Mouse (Mus musculus) kidney, embryonic 14.5 days (tissue): Measurements from ENCODE around the gene Adam19. TPM values are rescaled to one million over a fixed set of nuclear protein-coding genes. Genes with fewer than 3 reads are reported as not detected.

Experiments used
- ATAC-seq: fragments of 200-750 bp; cut with Nextera tagmentation; 2 replicates; pipeline ENCODE4 v1.8.0; 2017; ENCODE audit warnings: moderate number of reproducible peaks, mild to moderate bottlenecking, moderate TSS enrichment, moderate library complexity; ENCODE audit not compliant: low FRiP score, low TSS enrichment
- H3K27ac ChIP-seq: fragments of 300-500 bp; sonication (generic); 2 replicates; pipeline ENCODE4 v1.5.1; 2014; ENCODE audit warnings: low read depth, mild to moderate bottlenecking, low read length, moderate library complexity, mixed read lengths
- H3K27me3 ChIP-seq: fragments of 300-500 bp; sonication (generic); 2 replicates; pipeline ENCODE4 v1.6.1; 2014; ENCODE audit warnings: mild to moderate bottlenecking, low read length; ENCODE audit not compliant: control insufficient read depth, insufficient read depth
- H3K36me3 ChIP-seq: fragments of 300-500 bp; sonication (generic); 2 replicates; pipeline ENCODE4 v1.6.1; 2014; ENCODE audit warnings: low read length, mixed read lengths; ENCODE audit not compliant: control insufficient read depth, insufficient read depth
- H3K4me1 ChIP-seq: fragments of 300-500 bp; sonication (generic); 2 replicates; pipeline ENCODE4 v1.6.1; 2014; ENCODE audit warnings: low read length, mixed read lengths; ENCODE audit not compliant: control insufficient read depth, insufficient read depth
- H3K4me2 ChIP-seq: fragments of 300-500 bp; sonication (generic); replicated peaks from 2 replicates; pipeline ENCODE4 v1.6.1; 2014; ENCODE audit warnings: low read depth, mild to moderate bottlenecking, low read length
- H3K4me3 ChIP-seq: fragments of 300-500 bp; sonication (generic); 2 replicates; pipeline ENCODE4 v1.5.1; 2014; ENCODE audit warnings: mild to moderate bottlenecking, low read length
- H3K9ac ChIP-seq: fragments of 300-500 bp; sonication (generic); 2 replicates; pipeline ENCODE4 v1.6.1; 2014; ENCODE audit warnings: low read depth, mild to moderate bottlenecking, low read length, moderate library complexity
- H3K9me3 ChIP-seq: fragments of 300-500 bp; sonication (generic); 2 replicates; pipeline ENCODE4 v1.6.1; 2016; ENCODE audit warnings: low read length; ENCODE audit not compliant: control insufficient read depth
- WGBS: fragments of 180-500 bp; shearing (Covaris S2); extraction: QIAGEN DNeasy Blood & Tissue Kit; methylation state at CpG from one replicate; pipeline ENCODE4 v1.1.7; 2014; 5-methylcytosine and 5-hydroxymethylcytosine counted together
- polyA plus RNA-seq: library from polyadenylated mRNA; unstranded; fragments of >200 nt; fragmentation: Nextera tagmentation; extraction: Ambion mirVana; gene quantifications from 2 replicates; pipeline ENCODE4 v1.2.1, GENCODE M21; 2014

The Adam19 gene
- polyA plus RNA-seq, 1 experiment from 2014 or later: 14.7 TPM

- H3K4me2 ChIP-seq: no peak overlapping the region
- H3K4me1 ChIP-seq: peaks cover 10% of the 10 kb centered on the region
- no peak overlapping the region for H3K4me3 ChIP-seq
- no peaks in the 10 kb centered on the region for H3K9me3 ChIP-seq
- no peaks in the 10 kb centered on the region for H3K27me3 ChIP-seq
- peak; percentile 30; the same call in 1 of the 2 replicates for ATAC-seq
- no peak overlapping the region for H3K9ac ChIP-seq
- 61% methylated on average over 2 of the region's 2 CpGs for WGBS
- H3K27ac ChIP-seq: no peak overlapping the region
- peaks cover 27% of the 10 kb centered on the region for H3K36me3 ChIP-seq
Observed at GRCm38 (mm10) chr11:46116510-46116909, 60.7 kb downstream of the Adam19 start.

DNA sequence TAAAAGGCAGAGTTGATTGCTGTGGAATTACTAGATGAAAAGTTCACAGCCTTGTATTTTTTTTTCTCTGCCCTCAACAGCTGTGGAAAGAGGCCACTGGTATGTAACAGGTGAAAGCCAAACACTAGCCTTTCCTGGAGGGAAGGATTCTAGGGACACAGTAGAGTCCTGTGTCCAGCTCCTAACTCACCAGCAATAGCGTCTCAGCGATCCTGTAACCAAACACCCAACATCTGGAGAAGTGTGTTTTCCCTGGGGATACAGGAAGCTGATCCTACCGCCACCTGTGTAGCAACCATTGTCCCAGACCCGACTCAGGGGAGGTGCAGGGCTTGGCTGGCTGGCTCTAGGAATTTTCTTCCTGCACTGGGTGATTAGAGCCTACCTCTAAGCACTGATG, 63.8 kb downstream of the Adam19 start:
- H3K27ac ChIP-seq: peak overlapping the region; percentile 17; the same call in 1 of the 2 replicates
- 4% methylated on average over 4 of the region's 4 CpGs for WGBS

GRCm38 (mm10) chr11:46120084-46120483, 64.3 kb downstream of the Adam19 start:
- 88% methylated on average over 10 of the region's 10 CpGs for WGBS

More for the DNA sequence above, 63.8 kb downstream of the Adam19 start:
- Histone ChIP-seq H3K4me3 (no peak overlapping the region), H3K36me3 (peaks cover 36% of the 10 kb centered on the region), H3K4me2 (no peak overlapping the region), H3K27me3 (no peaks in the 10 kb centered on the region), H3K9ac (no peak overlapping the region), H3K9me3 (no peaks in the 10 kb centered on the region), H3K4me1 (peaks cover 10% of the 10 kb centered on the region)
- ATAC-seq: peak; percentile 71

GRCm38 (mm10) chr11:46121666-46122065, 65.9 kb downstream of the Adam19 start:
- Histone ChIP-seq H3K27ac (no peak overlapping the region), H3K4me2 (no peak overlapping the region), H3K9me3 (no peaks in the 10 kb centered on the region), H3K4me1 (0 out of 2 replicates have a peak, but pooled peaks cover 3% of the 10 kb centered on the region), H3K36me3 (peaks cover 38% of the 10 kb centered on the region), H3K9ac (no peak overlapping the region), H3K27me3 (no peaks in the 10 kb centered on the region), H3K4me3 (no peak overlapping the region)
- 80% methylated on average over 4 of the region's 4 CpGs for WGBS
- no peak for ATAC-seq

More at GRCm38 (mm10) chr11:46120084-46120483, 64.3 kb downstream of the Adam19 start:
- Histone ChIP-seq H3K27me3 (no peaks in the 10 kb centered on the region), H3K4me1 (peaks cover 10% of the 10 kb centered on the region), H3K9ac (no peak overlapping the region), H3K27ac (peak overlapping the region; percentile 15; the same call in 1 of the 2 replicates), H3K9me3 (no peaks in the 10 kb centered on the region), H3K4me3 (no peak overlapping the region), H3K36me3 (peaks cover 38% of the 10 kb centered on the region), H3K4me2 (no peak overlapping the region)
- 0 out of 2 replicates have a peak, but pooled peaks have one; percentile 2 for ATAC-seq

GRCm38 (mm10) chr11:46122875-46123274, 67.1 kb downstream of the Adam19 start:
- Histone ChIP-seq H3K9ac (no peak overlapping the region), H3K27me3 (no peaks in the 10 kb centered on the region), H3K36me3 (peaks cover 38% of the 10 kb centered on the region), H3K4me1 (0 out of 2 replicates have a peak, but pooled peaks cover 3% of the 10 kb centered on the region), H3K27ac (no peak overlapping the region), H3K9me3 (no peaks in the 10 kb centered on the region), H3K4me3 (no peak overlapping the region), H3K4me2 (no peak overlapping the region)
- WGBS: 85% methylated on average over 4 of the region's 4 CpGs
- no peak for ATAC-seq

- Histone ChIP-seq H3K4me2 (no peak overlapping the region), H3K36me3 (peaks cover 33% of the 10 kb centered on the region)
- WGBS: 96% methylated on average over 8 of the region's 8 CpGs
Observed at GRCm38 (mm10) chr11:46123328-46123866, 67.6 kb downstream of the Adam19 start.

GRCm38 (mm10) chr11:46125093-46125834, 69.5 kb downstream of the Adam19 start:
- no peaks in the 10 kb centered on the region for H3K4me1 ChIP-seq
- WGBS: 90% methylated on average over 12 of the region's 12 CpGs

More at GRCm38 (mm10) chr11:46123328-46123866, 67.6 kb downstream of the Adam19 start:
- no peak overlapping the region for H3K9ac ChIP-seq
- H3K27ac ChIP-seq: no peak overlapping the region
- no peak for ATAC-seq
- H3K4me3 ChIP-seq: no peak overlapping the region
- H3K27me3 ChIP-seq: no peaks in the 10 kb centered on the region
- 0 out of 2 replicates have a peak, but pooled peaks cover 3% of the 10 kb centered on the region for H3K4me1 ChIP-seq
- H3K9me3 ChIP-seq: no peaks in the 10 kb centered on the region

DNA sequence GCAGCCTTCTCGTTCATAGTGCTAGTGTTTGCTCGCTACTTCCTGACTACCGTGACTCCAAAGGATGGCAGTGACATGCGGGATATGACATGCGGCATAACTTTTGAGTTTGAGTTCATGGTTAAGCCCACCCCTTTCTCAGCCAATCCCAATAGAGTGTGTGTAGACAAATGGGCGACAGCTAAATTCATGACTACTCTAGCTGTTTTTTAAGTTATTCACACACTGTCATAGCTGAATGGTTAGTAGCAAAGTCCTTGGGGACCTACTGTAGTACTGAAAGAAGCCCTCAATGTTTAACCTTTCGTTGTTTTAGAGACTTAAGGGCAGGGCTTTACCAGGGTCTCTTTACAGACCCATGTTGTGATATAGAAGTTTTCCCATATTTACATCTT, 70.0 kb downstream of the Adam19 start:
- no peak for ATAC-seq
- WGBS: 92% methylated on average over 7 of the region's 7 CpGs
- Histone ChIP-seq H3K27me3 (no peaks in the 10 kb centered on the region), H3K4me2 (no peak overlapping the region), H3K4me1 (no peaks in the 10 kb centered on the region), H3K9ac (no peak overlapping the region), H3K27ac (no peak overlapping the region), H3K9me3 (no peaks in the 10 kb centered on the region), H3K36me3 (peaks cover 34% of the 10 kb centered on the region), H3K4me3 (no peak overlapping the region)

More at GRCm38 (mm10) chr11:46125093-46125834, 69.5 kb downstream of the Adam19 start:
- H3K4me3 ChIP-seq: no peak overlapping the region
- no peak overlapping the region for H3K9ac ChIP-seq
- no peak overlapping the region for H3K27ac ChIP-seq
- H3K27me3 ChIP-seq: no peaks in the 10 kb centered on the region
- no peak overlapping the region for H3K4me2 ChIP-seq
- no peaks in the 10 kb centered on the region for H3K9me3 ChIP-seq
- H3K36me3 ChIP-seq: peaks cover 34% of the 10 kb centered on the region
- no peak for ATAC-seq

- ATAC-seq: no peak
- Histone ChIP-seq H3K4me3 (no peak overlapping the region), H3K4me2 (no peak overlapping the region), H3K4me1 (no peaks in the 10 kb centered on the region), H3K36me3 (peaks cover 32% of the 10 kb centered on the region), H3K27ac (no peak overlapping the region), H3K9ac (no peak overlapping the region), H3K9me3 (no peaks in the 10 kb centered on the region), H3K27me3 (no peaks in the 10 kb centered on the region)
- WGBS: 94% methylated on average over 7 of the region's 7 CpGs
Observed at GRCm38 (mm10) chr11:46126317-46126716, 70.5 kb downstream of the Adam19 start.
